Mouse (Mus musculus): ENCODE measurements around the gene Ppfibp2.

Ppfibp2 gene

GRCm38 (mm10) chr7:107702461-107703380 is 107.7 kb downstream of the Ppfibp2 start:
- DNase-seq (ENCODE audit: low read depth) = no peak

GRCm38 (mm10) chr7:107705941-107706340 is 110.9 kb downstream of the Ppfibp2 start:
- DNase-seq (ENCODE audit: low read depth) = no peak

GRCm38 (mm10) chr7:107707650-107708049 is 112.6 kb downstream of the Ppfibp2 start:
- peak; percentile 46 for DNase-seq (ENCODE audit: low read depth)

GRCm38 (mm10) chr7:107708491-107709112 is 113.6 kb downstream of the Ppfibp2 start:
- peak; percentile 47 for DNase-seq (ENCODE audit: low read depth)

- no peak for DNase-seq (ENCODE audit: low read depth)
Observed at GRCm38 (mm10) chr7:107712743-107713142, 117.7 kb downstream of the Ppfibp2 start.

GRCm38 (mm10) chr7:107714067-107714466 is 119.1 kb downstream of the Ppfibp2 start:
- DNase-seq (ENCODE audit: low read depth) = no peak

- no peak for DNase-seq (ENCODE audit: low read depth)
Observed at GRCm38 (mm10) chr7:107720771-107721170, 125.8 kb downstream of the Ppfibp2 start.

- no peak for DNase-seq (ENCODE audit: low read depth)
Observed at GRCm38 (mm10) chr7:107722536-107722935, 127.5 kb downstream of the Ppfibp2 start.

- no peak for DNase-seq (ENCODE audit: low read depth)
Observed at GRCm38 (mm10) chr7:107727538-107727937, 132.5 kb downstream of the Ppfibp2 start.

GRCm38 (mm10) chr7:107730587-107730986 is 135.6 kb downstream of the Ppfibp2 start:
- no peak for DNase-seq (ENCODE audit: low read depth)

GRCm38 (mm10) chr7:107733162-107733561 is 138.2 kb downstream of the Ppfibp2 start:
- DNase-seq (ENCODE audit: low read depth) = no peak

- no peak for DNase-seq (ENCODE audit: low read depth)
Observed at GRCm38 (mm10) chr7:107738726-107739125, 143.7 kb downstream of the Ppfibp2 start.

GRCm38 (mm10) chr7:107742963-107743465 is 148.0 kb downstream of the Ppfibp2 start:
- DNase-seq (ENCODE audit: low read depth) = no peak

- no peak for DNase-seq (ENCODE audit: low read depth)
Observed at GRCm38 (mm10) chr7:107744454-107744853, 149.4 kb downstream of the Ppfibp2 start.

GRCm38 (mm10) chr7:107745111-107745510 is 150.1 kb downstream of the Ppfibp2 start:
- DNase-seq (ENCODE audit: low read depth) = no peak

- no peak for DNase-seq (ENCODE audit: low read depth)
Observed at GRCm38 (mm10) chr7:107746036-107746435, 151.0 kb downstream of the Ppfibp2 start.

GRCm38 (mm10) chr7:107747476-107747875 is 152.5 kb downstream of the Ppfibp2 start:
- DNase-seq (ENCODE audit: low read depth) = no peak

GRCm38 (mm10) chr7:107747954-107748353 is 152.9 kb downstream of the Ppfibp2 start:
- DNase-seq (ENCODE audit: low read depth) = peak; percentile 33

- peak; percentile 44 for DNase-seq (ENCODE audit: low read depth)
Observed at GRCm38 (mm10) chr7:107749270-107749669, 154.3 kb downstream of the Ppfibp2 start.

- DNase-seq (ENCODE audit: low read depth) = no peak
Observed at GRCm38 (mm10) chr7:107749721-107750120, 154.7 kb downstream of the Ppfibp2 start.

- DNase-seq (ENCODE audit: low read depth) = no peak
Observed at GRCm38 (mm10) chr7:107752031-107752520, 157.1 kb downstream of the Ppfibp2 start.

GRCm38 (mm10) chr7:107755905-107756304 is 160.9 kb downstream of the Ppfibp2 start:
- DNase-seq (ENCODE audit: low read depth) = no peak

GRCm38 (mm10) chr7:107756748-107757147 is 161.7 kb downstream of the Ppfibp2 start:
- DNase-seq (ENCODE audit: low read depth) = no peak

Data from c-Kit-positive CD71-negative TER-119-negative erythroid progenitor cells, embryonic 14.5 days (primary cell).